Mouse (Mus musculus) frontal cortex, postnatal 14 days (tissue): ENCODE measurements at regions not wholly inside any gene's neighbourhood (a gene's known extent, or its start where the extent isn't known, plus 50 kb on each side); places are given as distances from the start of the nearest gene placed in this dataset.

ENCODE experiments used
- DNase-seq, 2 experiments: peaks; one replicate each; pipeline ENCODE4 v3.0.0; 2022; ENCODE audit warnings: low spot score in 2 of 2

- DNase-seq = no peak
These were observed 71.1 kb upstream of the Lnx1 start for GRCm38 (mm10) chr5:74773558-74774429.

- no peak for DNase-seq
These were observed 68.4 kb upstream of the Lnx1 start for GRCm38 (mm10) chr5:74771121-74771520.

- no peak for DNase-seq
These were observed 66.3 kb upstream of the Lnx1 start for GRCm38 (mm10) chr5:74769023-74769422.

- DNase-seq = no peak
These were observed 65.3 kb upstream of the Lnx1 start for GRCm38 (mm10) chr5:74767993-74768392.

- DNase-seq = no peak
These were observed 63.5 kb upstream of the Lnx1 start for GRCm38 (mm10) chr5:74766211-74766610.

- DNase-seq = no peak
These were observed 62.5 kb upstream of the Lnx1 start for GRCm38 (mm10) chr5:74765061-74765767.

- no peak for DNase-seq
These were observed 54.8 kb upstream of the Lnx1 start for GRCm38 (mm10) chr5:74757557-74757956.

GRCm38 (mm10) chr5:74752961-74753360 lies 50.2 kb upstream of the Lnx1 start:
- no peak for DNase-seq
